Mouse (Mus musculus) erythroid progenitor cell, adult 5-6 weeks (primary cell): ENCODE measurements around the gene Atoh8. TPM values are rescaled to one million over a fixed set of nuclear protein-coding genes. Genes with fewer than 3 reads are reported as not detected.

Experiments
- ATAC-seq: replicated peaks from 2 replicates; pipeline ENCODE4 v1.8.0; 2016; ENCODE audit warnings: moderate number of reproducible peaks, mild to moderate bottlenecking, moderate TSS enrichment, inconsistent platforms; ENCODE audit not compliant: poor library complexity, low FRiP score, severe bottlenecking
- total RNA-seq, 2 experiments: library from RNA; stranded (forward) in 1 of 2; stranded (reverse) in 1 of 2; fragments of 150-400 nt in 1 of 2; fragments of 186-747, 209-891 nt in 1 of 2; gene quantifications; 2 replicates each; pipeline versions ENCODE4 v1.2.3 to v1.2.4; 2015 to 2017; ENCODE audit warnings: low replicate concordance in 2 of 2

The Atoh8 gene
- total RNA-seq, 2 experiments from 2014 or later = not detected

DNA sequence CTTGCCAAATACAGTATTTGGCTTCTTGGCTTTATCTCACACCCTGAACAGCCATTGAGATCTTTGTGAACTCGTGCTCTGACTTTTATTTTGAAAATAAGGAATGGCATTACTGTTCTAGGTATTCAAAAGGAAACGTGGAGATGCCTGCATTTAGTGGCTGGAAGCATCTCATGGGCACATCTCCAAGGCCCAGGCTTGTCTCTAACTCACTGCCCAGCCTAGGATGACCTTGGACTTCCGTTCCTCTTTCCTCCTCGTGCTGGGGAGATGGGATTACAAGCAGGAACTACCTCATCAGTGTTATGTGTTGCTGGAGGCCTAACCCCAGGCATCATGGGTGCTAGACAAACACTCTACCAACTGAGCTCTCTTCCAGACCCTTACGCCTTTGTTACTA, 32.1 kb downstream of the Atoh8 start:
- ATAC-seq = no peak

GRCm38 (mm10) chr6:72202732-72203131, 32.6 kb downstream of the Atoh8 start:
- no peak for ATAC-seq

GRCm38 (mm10) chr6:72200595-72201256, 34.7 kb downstream of the Atoh8 start:
- no peak for ATAC-seq

GRCm38 (mm10) chr6:72197515-72197914, 37.9 kb downstream of the Atoh8 start:
- ATAC-seq = no peak

- ATAC-seq = no peak
Measured at GRCm38 (mm10) chr6:72196660-72197059, 38.7 kb downstream of the Atoh8 start.

GRCm38 (mm10) chr6:72190577-72190976, 44.8 kb downstream of the Atoh8 start:
- ATAC-seq = no peak

GRCm38 (mm10) chr6:72190120-72190519, 45.3 kb downstream of the Atoh8 start:
- no peak for ATAC-seq

- no peak for ATAC-seq
Measured at GRCm38 (mm10) chr6:72189061-72189863, 46.1 kb downstream of the Atoh8 start.

- no peak for ATAC-seq
Measured at GRCm38 (mm10) chr6:72186809-72187208, 48.6 kb downstream of the Atoh8 start.

- ATAC-seq = peak; percentile 77
Measured at GRCm38 (mm10) chr6:72185893-72186490, 49.4 kb downstream of the Atoh8 start.

DNA sequence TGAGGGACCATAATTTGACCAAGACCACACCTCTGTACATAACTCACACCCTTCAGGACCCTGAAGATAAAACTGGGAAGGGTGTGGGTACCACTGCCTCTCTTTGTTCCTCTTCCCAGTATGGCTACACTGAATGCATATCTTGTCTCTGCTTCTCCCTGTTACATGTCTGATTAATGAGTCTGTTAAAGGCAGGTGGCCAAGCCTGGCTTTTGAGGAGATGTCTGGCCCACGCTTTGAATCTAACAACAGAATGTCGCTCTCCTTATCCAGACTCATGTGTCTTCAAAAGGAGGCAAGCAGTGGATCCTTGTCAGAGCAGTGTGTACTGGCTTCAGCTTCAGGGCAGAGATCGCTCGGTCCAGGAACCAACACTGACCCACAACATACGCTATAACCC, 50.8 kb downstream of the Atoh8 start:
- no peak for ATAC-seq

GRCm38 (mm10) chr6:72179562-72180502, 55.5 kb downstream of the Atoh8 start:
- ATAC-seq = no peak

- no peak for ATAC-seq
Measured at GRCm38 (mm10) chr6:72179006-72179405, 56.4 kb downstream of the Atoh8 start.

DNA sequence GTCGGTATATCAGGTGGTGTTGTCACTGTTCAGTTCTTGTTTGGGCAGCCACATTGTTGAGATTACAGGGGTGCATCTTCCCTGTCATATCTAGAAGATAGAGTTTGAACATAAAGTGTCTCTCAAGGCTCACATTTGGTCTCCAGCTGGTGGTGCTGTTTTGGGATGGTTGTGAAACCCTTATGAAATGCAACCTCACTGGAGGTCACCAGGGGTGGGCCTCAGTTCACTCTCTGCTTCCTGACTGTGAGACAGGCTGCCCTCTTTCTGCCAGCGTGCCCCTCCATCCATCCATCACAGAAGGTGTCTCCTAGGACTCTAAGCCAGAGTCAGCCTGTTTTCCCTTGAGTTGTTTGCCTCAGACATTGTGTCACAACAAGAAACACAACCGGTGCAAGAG, 58.0 kb downstream of the Atoh8 start:
- ATAC-seq = no peak

DNA sequence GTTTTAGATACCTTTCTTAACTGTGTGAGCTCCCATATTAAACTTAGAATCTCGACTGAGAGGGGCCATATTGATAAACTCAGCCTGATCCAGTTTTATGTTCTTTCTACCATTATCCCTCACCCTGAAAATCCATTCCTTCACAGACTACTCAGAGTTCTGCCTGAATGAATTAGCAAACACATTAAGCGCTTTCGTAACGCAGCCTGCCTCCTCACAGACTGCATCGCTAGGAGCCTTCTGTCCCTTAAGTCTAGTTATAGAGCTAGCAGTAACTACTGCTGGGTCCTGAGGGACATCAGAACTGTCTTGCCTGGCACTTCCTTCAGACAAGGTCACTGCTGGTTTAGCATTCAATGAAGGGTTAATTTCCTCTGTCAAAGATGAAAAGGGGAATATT, 59.4 kb downstream of the Atoh8 start:
- ATAC-seq = no peak

GRCm38 (mm10) chr6:72175419-72175818, 60.0 kb downstream of the Atoh8 start:
- no peak for ATAC-seq

DNA sequence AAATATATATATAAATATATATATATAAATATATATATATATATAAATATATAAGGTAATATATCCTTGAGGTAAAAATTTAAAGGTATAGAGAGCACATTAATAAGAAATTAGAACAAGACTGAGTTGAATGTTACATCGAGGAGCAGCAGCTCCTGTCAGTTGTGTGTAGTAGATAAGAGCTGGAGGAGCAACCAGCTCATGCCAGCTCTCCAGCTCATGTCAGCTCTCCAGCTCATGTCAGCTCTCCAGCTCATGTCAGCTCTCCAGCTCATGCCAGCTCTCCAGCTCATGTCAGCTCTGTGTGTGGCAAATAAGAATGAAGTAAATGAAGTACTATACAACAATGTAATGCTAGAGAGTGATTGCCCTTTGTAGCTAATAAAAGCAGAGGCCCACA, 62.0 kb downstream of the Atoh8 start:
- 0 out of 2 replicates have a peak, but pooled peaks have one; percentile 46 for ATAC-seq

GRCm38 (mm10) chr6:72171391-72171790, 64.0 kb downstream of the Atoh8 start:
- ATAC-seq = no peak

DNA sequence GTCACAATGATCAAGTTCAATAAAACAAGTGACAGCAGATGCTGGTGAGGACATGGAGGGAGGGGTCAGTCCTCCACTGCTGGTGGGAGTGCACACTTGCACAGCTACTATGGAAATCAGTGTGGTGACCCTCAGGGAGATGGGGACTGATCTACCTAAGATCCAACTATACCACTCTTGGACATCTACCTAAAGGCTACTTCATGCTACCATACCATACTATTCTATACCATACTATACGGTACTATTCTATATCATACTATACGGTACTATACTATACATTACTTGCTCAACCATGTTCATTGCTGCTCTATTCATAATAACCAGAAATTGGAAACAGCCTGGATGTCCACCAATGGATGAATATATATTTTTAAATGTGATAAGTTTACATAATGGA, 69.5 kb downstream of the Atoh8 start:
- ATAC-seq = no peak
